Mouse (Mus musculus) C2C12 (cell line): ENCODE measurements around the gene Akap13.

ENCODE experiments used
- CTCF ChIP-seq: IDR thresholded peaks from one replicate; pipeline ENCODE4 v1.5.1; 2011; ENCODE audit not compliant: control insufficient read depth, insufficient read depth, insufficient read length
- MYOG ChIP-seq: IDR thresholded peaks from one replicate; pipeline ENCODE4 v1.6.1; 2011; ENCODE audit not compliant: control insufficient read depth, insufficient read length; ENCODE audit errors: extremely low read depth

DNA sequence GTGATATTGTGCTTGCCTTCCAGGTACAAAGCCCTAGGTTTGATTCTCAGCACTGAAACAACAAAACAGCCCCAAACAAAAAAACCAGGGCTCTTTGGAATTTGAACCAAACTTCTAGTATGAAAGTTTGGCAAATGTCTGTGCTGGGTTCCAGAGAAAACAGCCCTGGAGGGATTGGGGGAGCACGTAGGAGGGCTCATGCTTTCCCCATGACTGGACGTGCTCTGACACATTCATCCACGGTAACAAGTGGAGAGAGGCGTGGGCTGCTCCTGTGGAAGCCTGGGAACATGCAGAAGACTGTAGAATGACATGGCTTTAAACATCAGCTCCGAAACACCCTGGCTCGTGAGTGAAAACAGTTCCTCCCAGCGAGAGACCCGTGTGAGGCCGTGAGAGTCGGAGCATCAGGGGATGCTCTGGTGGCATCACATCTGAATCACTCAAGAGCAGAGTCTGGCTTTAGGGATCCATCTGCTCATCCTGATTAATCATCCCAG, 43.3 kb upstream of the Akap13 start:
- no peak for TF ChIP-seq CTCF
- TF ChIP-seq MYOG, result no peak
